Mouse (Mus musculus) yolk sac, embryonic 10.5 days (tissue): ENCODE data around the gene Ankrd13c.

Experiments used
- DNase-seq: peaks from one replicate; pipeline ENCODE4 v3.0.0-alpha.2; 2017; ENCODE audit warnings: low spot score

Gene Ankrd13c

DNA sequence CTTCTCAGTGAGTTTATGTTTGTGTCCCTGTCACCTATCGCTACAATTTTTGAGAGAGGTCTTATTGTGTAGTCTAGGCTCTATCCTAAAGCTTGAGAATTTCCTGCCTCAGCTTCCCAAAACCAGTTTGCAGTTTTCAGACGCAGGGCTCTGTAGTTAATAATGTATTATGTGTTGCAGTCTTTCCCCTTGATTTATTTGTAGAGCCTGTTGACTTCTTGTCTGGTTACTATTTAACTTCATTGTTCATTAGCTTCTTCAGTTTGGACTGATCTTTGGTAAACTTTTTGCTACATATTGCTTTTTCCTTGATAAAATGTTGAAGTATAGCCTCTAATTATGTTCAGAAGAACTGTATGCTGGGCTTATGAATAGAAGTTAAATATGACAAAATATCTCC lies 5.7 kb downstream of the Ankrd13c start:
- peak; percentile 19 for DNase-seq

- no peak for DNase-seq
Observed at GRCm38 (mm10) chr3:157955466-157955865, 8.4 kb downstream of the Ankrd13c start.

- DNase-seq: no peak
Observed at GRCm38 (mm10) chr3:157956201-157956600, 9.2 kb downstream of the Ankrd13c start.

DNA sequence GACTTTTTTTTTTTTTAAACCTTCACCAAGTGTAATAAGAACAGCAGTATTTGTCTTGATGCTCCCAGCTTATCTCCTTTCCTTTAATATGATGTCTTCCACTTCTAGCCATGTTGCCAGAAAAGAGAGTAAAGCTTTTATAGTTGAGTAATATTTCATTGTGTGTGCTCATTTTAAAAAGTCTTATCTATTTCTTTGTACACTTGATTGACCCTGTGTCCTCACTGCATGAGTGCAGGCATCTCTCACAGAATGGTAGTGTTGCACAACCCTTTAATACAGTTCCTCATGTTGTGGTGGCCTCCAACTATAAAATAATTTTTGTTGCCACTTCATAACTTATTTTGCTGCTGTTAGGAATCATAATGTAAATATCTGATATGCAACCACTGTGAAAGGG lies 10.3 kb downstream of the Ankrd13c start:
- DNase-seq: no peak

DNA sequence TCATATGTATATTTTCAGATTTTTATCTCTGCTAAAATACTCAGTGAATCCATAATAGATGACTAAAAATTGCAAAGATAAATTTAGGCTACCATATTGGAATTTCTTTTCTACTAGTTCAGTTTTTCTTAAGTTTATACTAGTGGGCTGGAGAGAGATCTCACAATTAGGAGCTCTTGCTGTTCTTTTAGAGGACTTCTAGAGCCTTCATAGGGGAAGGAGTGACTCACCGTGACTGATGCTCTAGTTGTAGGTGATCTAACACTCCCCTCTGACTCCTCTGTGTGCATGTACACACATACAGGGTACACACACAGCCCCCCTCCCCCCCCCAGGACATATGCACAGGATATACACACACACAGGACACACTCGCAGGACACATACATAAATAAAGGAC lies 24.1 kb downstream of the Ankrd13c start:
- no peak for DNase-seq

GRCm38 (mm10) chr3:157973236-157973635 lies 26.2 kb downstream of the Ankrd13c start:
- DNase-seq: no peak

DNA sequence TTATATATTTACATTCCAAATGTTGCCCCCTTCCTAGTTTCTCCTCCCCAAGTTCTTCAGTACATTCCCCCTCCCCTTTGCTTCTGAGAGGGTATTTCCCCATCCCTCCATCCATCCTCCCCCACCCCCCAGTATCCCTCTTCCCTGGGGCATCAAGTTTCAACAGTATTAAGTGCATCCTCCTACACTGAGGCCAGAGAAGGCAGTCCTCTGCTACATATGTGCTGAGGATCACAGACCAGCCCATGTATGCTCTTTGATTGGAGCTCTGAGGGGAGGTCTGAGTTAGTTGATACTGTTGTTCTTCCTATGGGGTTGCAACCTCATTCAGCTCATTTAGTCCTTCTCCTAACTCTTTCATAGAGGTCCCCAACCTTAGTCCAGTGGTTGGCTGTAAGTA lies 32.6 kb downstream of the Ankrd13c start:
- no peak for DNase-seq

GRCm38 (mm10) chr3:157993322-157993721 lies 46.3 kb downstream of the Ankrd13c start:
- peak; percentile 79 for DNase-seq

- DNase-seq: no peak
Observed at GRCm38 (mm10) chr3:157995726-157996125, 48.7 kb downstream of the Ankrd13c start.

DNA sequence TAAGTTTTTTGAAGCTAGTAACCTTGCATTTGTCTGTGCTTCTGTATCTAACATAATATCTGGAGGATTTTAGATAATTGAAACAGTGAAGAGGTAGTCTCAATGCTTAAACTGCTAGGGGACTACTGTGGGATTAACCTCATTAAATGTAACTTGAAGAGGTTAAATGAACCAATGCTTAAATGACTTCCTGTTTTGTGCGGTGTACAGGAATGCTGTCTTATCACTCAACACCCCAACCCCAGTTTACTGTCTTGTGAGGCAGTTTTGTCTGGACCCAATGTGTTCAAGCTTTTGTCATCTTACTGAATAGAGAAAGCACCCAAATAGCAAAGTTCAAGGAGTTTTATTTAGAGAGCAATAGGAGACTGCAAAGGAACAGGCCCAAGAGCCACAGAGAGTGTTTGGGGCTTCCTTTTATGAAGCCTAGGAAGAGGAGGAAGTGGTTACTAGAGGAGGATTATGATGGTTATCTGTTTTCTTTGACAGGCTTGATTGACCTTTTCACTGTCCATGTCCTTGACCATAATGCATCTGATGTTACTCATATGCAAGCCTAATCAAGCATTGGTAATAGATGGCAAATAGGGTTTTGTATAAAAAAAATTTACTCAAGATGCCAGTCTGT lies 51.8 kb downstream of the Ankrd13c start:
- no peak for DNase-seq

DNA sequence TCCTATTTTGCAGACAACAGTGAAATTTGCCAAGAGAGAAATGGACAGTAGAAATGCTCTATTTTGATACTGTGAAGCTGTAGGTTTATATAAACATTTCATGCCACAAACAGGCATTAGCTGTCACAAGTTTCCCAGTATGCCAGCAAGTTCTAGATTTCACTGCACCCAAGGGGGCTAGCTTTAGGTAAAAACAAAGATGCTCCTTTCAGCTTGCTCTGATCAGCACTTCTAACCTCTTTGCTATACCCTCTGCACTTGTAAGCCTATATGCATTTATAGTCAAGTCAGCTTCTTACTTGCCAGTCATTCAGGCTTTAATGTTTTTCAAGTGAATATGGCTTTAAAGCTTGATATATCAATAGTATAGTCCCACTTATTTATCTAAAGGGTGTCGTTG lies 61.6 kb downstream of the Ankrd13c start:
- no peak for DNase-seq

GRCm38 (mm10) chr3:158009762-158010320 lies 62.8 kb downstream of the Ankrd13c start:
- no peak for DNase-seq

DNA sequence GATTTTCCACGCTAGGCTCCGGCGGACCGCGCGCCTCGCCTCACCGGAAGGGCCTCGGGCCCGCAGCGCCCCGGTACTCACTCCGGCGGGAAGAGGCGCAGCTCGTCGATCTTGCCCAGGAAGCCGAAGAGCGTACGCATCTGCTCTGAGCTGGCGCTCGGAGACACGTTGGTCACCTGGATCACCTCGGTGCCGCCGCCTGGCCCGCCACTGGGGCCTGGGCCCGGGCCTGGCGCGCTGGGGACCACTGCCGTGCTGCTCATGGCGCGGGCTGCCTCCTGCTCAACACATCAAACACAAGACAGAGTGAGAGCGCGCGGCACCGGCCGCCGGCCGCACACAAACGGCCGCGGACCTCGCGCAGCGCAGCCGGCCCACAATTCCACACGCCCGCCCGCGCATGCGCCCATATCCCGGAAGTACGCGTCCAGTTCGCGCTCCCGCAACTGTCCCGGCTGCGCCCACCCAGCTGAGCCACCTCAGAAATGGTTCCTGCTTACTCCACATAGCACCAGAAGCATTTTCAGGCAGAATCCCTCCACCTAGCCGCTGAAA lies 84.4 kb downstream of the Ankrd13c start:
- DNase-seq: peak; percentile 89

DNA sequence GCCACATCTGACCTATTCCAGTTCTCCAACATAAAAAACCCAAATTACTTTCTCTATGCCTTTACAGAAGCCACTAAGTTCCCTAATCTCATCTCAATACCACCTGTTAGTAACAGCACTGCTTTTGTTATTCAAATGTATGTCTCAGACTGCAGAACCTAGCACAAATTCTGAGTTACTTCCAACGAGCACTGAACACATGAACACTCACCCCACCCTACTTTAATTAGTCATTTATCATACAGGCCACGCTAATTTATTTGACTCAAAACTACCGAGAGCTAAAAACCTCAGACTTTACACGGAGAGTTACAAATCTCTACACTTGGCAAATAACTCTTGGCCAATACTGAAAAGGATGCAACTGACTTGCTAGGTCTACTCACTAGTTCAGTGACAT lies 85.1 kb downstream of the Ankrd13c start:
- DNase-seq: no peak

DNA sequence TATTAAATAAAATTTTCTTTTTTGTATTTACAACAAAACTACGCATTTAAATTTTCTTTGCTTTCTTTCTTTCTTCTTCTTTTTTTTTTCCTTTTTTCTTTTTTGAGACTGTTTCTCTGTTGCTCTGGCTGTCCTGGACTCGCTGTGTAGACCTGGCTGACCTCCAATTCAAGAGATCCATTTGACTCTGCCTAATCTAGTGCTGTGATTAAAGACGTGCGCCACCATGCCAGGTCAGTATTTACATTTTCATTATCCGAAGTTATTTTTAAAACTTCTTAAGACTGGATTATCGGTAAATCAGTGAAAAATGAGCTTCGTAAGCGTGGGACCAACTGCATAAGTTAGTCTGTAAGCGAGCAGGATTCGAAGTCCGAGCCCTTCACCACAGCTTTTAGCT lies 88.8 kb downstream of the Ankrd13c start:
- no peak for DNase-seq

- peak; percentile 94 for DNase-seq
Observed at GRCm38 (mm10) chr3:158036329-158036988, 89.4 kb downstream of the Ankrd13c start, which contains the start of the genes Srsf11 and Lrrc40. TSS of gene Srsf11 (minus strand) at chr3:158036639. TSS of gene Lrrc40 (plus strand) at chr3:158036662.

DNA sequence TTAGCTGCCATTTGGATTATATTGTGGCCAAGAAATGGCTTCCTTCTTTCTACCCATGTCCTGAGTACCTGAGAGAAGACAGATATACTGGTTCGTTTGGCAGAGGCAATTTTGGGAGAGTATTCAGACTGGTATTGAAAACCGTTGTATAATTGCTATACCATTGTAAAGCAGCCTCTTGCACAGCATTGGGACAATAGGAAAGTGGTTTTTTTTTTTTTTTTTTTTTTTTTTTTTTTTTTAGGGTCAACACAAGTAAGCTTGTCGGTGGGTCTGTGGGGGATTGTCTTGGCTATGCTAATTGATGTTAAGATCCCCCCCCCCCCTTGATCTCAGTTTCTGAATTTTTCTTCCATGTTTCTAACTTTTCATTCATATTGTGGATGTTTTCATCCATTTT lies 91.1 kb downstream of the Ankrd13c start:
- no peak for DNase-seq

DNA sequence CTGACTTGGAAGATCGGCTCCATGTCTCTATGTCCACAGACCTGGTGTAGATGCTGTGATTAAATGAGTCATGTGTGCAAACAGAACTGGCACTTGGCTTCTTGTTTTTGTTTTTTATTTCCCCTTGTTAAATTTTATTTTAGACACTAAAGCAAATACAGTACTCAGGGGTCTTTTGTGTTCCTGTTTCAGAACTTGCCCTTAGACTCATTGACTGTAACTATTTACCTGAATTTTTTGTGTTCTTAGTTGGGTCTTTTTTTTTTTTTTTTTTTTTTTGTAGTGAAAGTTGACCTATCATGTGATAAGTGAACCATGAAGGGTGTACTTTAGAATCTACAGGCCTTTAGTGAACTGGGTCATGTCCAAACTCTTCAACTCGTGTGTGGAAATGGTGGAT lies 93.7 kb downstream of the Ankrd13c start:
- no peak for DNase-seq

GRCm38 (mm10) chr3:158049508-158049907 lies 102.5 kb downstream of the Ankrd13c start:
- no peak for DNase-seq
